ENCODE assay signal across 16 mouse cellular contexts in the genomic region with DNA sequence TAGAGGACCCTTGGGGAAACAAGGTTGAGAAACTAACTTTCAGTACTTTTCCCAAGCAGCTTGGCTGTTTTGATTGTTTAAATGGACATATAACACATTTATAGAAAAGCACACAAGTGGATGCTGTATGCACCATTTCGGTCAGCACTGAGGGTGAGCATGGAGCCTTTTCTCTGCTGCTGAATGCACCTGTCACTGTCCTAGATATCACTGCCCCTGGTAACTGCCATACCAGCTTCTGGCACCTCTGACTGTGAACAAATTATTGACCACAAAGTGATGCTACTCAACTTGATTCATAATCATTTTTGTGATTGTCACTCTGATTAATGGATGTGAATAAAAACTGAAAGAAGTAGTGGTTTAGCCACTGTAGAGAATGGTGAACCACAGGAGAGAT.
"Had no signal": no experiment of that assay in that cellular context is flagged by ENCODE, and none has a peak within 500 bp of the region (broad histone marks: within the 10 kb centered on the region; RNA-seq: fewer than 3 reads in every experiment).

No protein-coding gene starts in this region.

- DNase-seq: retina, postnatal 1 day; right cerebral cortex, adult 18-20 months; right cerebral cortex, postnatal 14 days; right cerebral cortex, postnatal 25 days; right cerebral cortex, postnatal 4 days; spleen, adult 18-20 months; thymus, adult 18-20 months; thymus, adult 2 months; thymus, postnatal 14 days; thymus, postnatal 25 days; thymus, postnatal 36 days; thymus, postnatal 4 days had no signal

- H3K4me2 ChIP-seq: neural tube, embryonic 12.5 days; neural tube, embryonic 13.5 days; neural tube, embryonic 15.5 days; stomach, embryonic 15.5 days had no signal

- H3K27me3 ChIP-seq: neural tube, embryonic 12.5 days; neural tube, embryonic 13.5 days; neural tube, embryonic 15.5 days; stomach, embryonic 15.5 days had no signal

- H3K4me3 ChIP-seq: neural tube, embryonic 12.5 days; neural tube, embryonic 13.5 days; neural tube, embryonic 15.5 days; stomach, embryonic 15.5 days had no signal
